Mouse (Mus musculus) heart, embryonic 12.5 days (tissue): ENCODE results near the gene Ankrd13b. TPM values are rescaled to one million over a fixed set of nuclear protein-coding genes. Genes with fewer than 3 reads are reported as not detected.

Source experiments
- ATAC-seq: fragments of 200-750 bp; cut with Nextera tagmentation; 2 replicates; pipeline ENCODE4 v1.8.0; 2017; ENCODE audit warnings: moderate TSS enrichment, moderate library complexity; ENCODE audit not compliant: insufficient number of reproducible peaks, low FRiP score
- H3K27ac ChIP-seq: fragments of 300-500 bp; sonication (generic); 2 replicates; pipeline ENCODE4 v1.5.1; 2016; ENCODE audit warnings: mild to moderate bottlenecking, moderate library complexity; ENCODE audit not compliant: poor library complexity, severe bottlenecking
- H3K27me3 ChIP-seq: fragments of 300-500 bp; sonication (generic); replicated peaks from 2 replicates; pipeline ENCODE4 v1.6.1; 2016; ENCODE audit warnings: mild to moderate bottlenecking, moderate library complexity
- H3K36me3 ChIP-seq: fragments of 300-500 bp; sonication (generic); 2 replicates; pipeline ENCODE4 v1.6.1; 2016; ENCODE audit warnings: mild to moderate bottlenecking, moderate library complexity
- H3K4me1 ChIP-seq: fragments of 300-500 bp; sonication (generic); replicated peaks from 2 replicates; pipeline ENCODE4 v1.6.1; 2016; ENCODE audit warnings: mild to moderate bottlenecking
- H3K4me2 ChIP-seq: fragments of 300-500 bp; sonication (generic); 2 replicates; pipeline ENCODE4 v1.6.1; 2016; ENCODE audit warnings: mild to moderate bottlenecking, moderate library complexity
- H3K4me3 ChIP-seq: fragments of 300-500 bp; sonication (generic); 2 replicates; pipeline ENCODE4 v1.5.1; 2016; ENCODE audit warnings: mild to moderate bottlenecking
- H3K9ac ChIP-seq: fragments of 300-500 bp; sonication (generic); 2 replicates; pipeline ENCODE4 v1.6.1; 2016; ENCODE audit warnings: mild to moderate bottlenecking, moderate library complexity
- H3K9me3 ChIP-seq: fragments of 300-500 bp; sonication (generic); replicated peaks from 2 replicates; pipeline ENCODE4 v1.6.1; 2016; ENCODE audit warnings: mild to moderate bottlenecking, moderate library complexity
- WGBS: fragments of 180-500 bp; shearing (Covaris S2); methylation state at CpG from one replicate; pipeline ENCODE4 v1.1.7; 2016; 5-methylcytosine and 5-hydroxymethylcytosine counted together
- polyA plus RNA-seq: library from polyadenylated mRNA; unstranded; fragments of >200 nt; fragmentation: Nextera tagmentation; extraction: Ambion mirVana; gene quantifications from 2 replicates; pipeline ENCODE4 v1.2.1, GENCODE M21; 2016

The Ankrd13b gene
- polyA plus RNA-seq, 1 experiment from 2014 or later: 3.7 TPM

DNA sequence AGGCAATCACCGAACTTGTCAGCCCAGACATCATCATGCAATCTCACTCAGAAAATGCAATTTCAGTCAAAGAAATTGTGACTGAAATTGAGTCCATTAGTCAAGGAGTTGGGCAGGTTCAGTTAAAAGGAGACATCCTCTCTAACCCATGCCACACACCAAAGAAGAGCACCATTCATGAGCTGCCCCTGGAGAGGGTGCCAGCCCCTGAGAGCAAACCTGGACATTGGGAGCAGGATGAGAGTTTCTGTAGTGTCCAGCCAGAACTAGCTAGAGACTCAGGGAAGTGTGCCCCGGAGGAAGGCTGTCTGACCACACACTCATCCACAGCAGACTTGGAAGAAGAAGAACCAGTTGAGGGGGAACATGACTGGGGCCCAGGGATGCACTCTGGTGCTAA, 36.1 kb downstream of the Ankrd13b start:
- Histone ChIP-seq H3K27ac (no peak overlapping the region), H3K4me3 (no peak overlapping the region), H3K9ac (no peak overlapping the region), H3K4me1 (peaks cover 10% of the 10 kb centered on the region), H3K27me3 (no peaks in the 10 kb centered on the region), H3K36me3 (peaks cover 69% of the 10 kb centered on the region), H3K4me2 (no peak overlapping the region), H3K9me3 (no peaks in the 10 kb centered on the region)
- WGBS: 90% methylated on average over 2 of the region's 2 CpGs
- no peak for ATAC-seq

DNA sequence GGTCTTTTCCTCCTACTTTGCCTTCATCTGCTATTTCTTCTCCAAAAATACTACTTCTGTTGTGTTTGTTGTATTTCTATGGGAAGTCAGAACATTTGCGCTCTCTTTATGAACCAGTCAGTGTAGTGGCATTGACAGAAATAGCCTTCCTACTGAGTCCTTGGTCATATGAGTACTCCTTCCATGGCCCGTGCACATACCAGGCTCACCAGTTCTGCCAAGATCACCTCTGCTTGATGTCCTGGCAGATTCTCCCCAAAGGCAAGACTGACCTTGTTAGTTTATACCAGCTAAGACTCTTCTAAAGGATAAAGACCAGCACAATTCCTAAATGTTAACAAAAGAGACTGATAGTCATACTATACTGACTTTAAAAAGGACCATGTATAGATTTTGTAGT, 37.8 kb downstream of the Ankrd13b start:
- no peak overlapping the region for H3K9ac ChIP-seq
- H3K4me2 ChIP-seq: no peak overlapping the region
- WGBS: 74% methylated on average over 2 of the region's 2 CpGs
- ATAC-seq: no peak
- no peak overlapping the region for H3K27ac ChIP-seq
- H3K4me3 ChIP-seq: no peak overlapping the region
- H3K36me3 ChIP-seq: peaks cover 62% of the 10 kb centered on the region
- H3K4me1 ChIP-seq: peaks cover 9% of the 10 kb centered on the region
- no peaks in the 10 kb centered on the region for H3K27me3 ChIP-seq
- no peaks in the 10 kb centered on the region for H3K9me3 ChIP-seq

DNA sequence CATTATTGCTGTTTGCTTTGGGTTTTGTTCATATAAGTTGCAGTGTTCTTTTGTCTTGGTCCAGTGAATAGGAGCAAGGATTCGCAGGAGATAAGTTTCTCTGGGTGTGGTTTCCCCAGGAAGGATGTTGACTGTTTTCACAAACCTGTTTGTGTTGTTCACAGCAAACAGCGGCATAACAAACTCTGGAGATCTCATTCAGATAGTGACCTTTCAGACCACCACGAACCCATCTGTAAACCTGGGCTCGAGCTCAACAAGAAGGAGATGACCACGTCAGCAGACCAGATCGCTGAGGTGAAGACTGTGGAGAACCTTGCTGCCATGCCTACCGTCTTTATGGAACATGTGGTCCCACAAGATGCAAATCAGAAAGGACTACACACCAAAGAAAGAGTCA, 40.3 kb downstream of the Ankrd13b start:
- WGBS: 81% methylated on average over 7 of the region's 7 CpGs
- H3K4me3 ChIP-seq: no peak overlapping the region
- H3K27me3 ChIP-seq: no peaks in the 10 kb centered on the region
- peaks cover 19% of the 10 kb centered on the region for H3K4me1 ChIP-seq
- H3K4me2 ChIP-seq: no peak overlapping the region
- peaks cover 47% of the 10 kb centered on the region for H3K36me3 ChIP-seq
- H3K27ac ChIP-seq: no peak overlapping the region
- H3K9ac ChIP-seq: no peak overlapping the region
- no peak for ATAC-seq
- no peaks in the 10 kb centered on the region for H3K9me3 ChIP-seq

DNA sequence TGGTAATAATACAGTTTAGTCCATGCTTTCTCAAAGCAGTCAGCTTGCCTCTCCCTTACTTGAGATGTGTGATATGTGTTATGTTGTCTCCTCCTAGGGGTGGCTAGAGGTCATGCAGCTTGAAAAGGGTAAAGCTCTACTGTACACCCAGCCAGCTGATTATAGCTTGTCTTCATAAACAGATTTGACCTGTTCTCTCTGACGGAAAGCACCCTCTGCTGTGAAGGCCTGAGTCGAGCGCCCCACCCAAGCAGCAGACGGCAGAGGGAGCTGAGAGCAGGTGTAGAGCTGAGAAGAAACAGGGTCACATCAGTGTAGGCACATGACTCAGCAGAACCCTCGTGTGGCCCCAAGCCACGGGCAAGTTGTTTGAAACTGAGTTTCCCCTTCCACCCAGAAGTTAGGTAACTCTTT, 42.8 kb downstream of the Ankrd13b start:
- Histone ChIP-seq H3K9ac (no peak overlapping the region), H3K27me3 (no peaks in the 10 kb centered on the region), H3K4me2 (no peak overlapping the region), H3K4me3 (no peak overlapping the region), H3K9me3 (no peaks in the 10 kb centered on the region), H3K27ac (no peak overlapping the region), H3K4me1 (peaks cover 33% of the 10 kb centered on the region), H3K36me3 (peaks cover 44% of the 10 kb centered on the region)
- WGBS: 23% methylated on average over 6 of the region's 6 CpGs
- ATAC-seq: peak; percentile 81

DNA sequence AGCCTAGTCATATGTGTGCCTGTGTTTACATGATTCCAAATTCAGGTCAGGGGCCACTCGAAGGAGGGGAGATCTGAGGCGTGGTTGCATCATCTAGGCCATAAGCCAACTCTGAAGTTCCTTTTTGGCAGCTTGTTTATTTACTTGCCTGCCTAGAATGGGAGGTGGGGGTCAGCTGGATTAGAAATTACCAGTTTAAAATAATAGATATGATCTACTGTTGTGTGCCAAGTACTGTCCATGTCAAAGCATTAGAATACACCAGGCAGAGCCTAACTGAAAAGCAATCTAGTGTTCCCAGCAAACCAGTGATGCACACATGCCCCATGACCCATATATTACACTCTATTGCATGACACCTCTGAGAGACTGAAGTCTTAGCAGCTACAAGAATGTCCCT, 44.5 kb downstream of the Ankrd13b start:
- H3K4me2 ChIP-seq: no peak overlapping the region
- 64% methylated on average over 2 of the region's 2 CpGs for WGBS
- no peak overlapping the region; the same call in 1 of the 2 replicates for H3K27ac ChIP-seq
- H3K27me3 ChIP-seq: no peaks in the 10 kb centered on the region
- H3K4me3 ChIP-seq: no peak overlapping the region
- no peaks in the 10 kb centered on the region for H3K9me3 ChIP-seq
- no peak overlapping the region for H3K9ac ChIP-seq
- peaks cover 44% of the 10 kb centered on the region for H3K36me3 ChIP-seq
- ATAC-seq: no peak
- H3K4me1 ChIP-seq: peaks cover 37% of the 10 kb centered on the region

GRCm38 (mm10) chr11:77442186-77443170, 47.0 kb downstream of the Ankrd13b start:
- peak overlapping the region; percentile 36; the same call in 1 of the 2 replicates for H3K27ac ChIP-seq
- H3K36me3 ChIP-seq: peaks cover 50% of the 10 kb centered on the region
- no peak overlapping the region for H3K9ac ChIP-seq
- no peaks in the 10 kb centered on the region for H3K9me3 ChIP-seq
- no peak overlapping the region for H3K4me3 ChIP-seq
- peaks cover 39% of the 10 kb centered on the region for H3K4me1 ChIP-seq
- ATAC-seq: no peak
- no peak overlapping the region for H3K4me2 ChIP-seq
- 66% methylated on average over 7 of the region's 7 CpGs for WGBS
- no peaks in the 10 kb centered on the region for H3K27me3 ChIP-seq

DNA sequence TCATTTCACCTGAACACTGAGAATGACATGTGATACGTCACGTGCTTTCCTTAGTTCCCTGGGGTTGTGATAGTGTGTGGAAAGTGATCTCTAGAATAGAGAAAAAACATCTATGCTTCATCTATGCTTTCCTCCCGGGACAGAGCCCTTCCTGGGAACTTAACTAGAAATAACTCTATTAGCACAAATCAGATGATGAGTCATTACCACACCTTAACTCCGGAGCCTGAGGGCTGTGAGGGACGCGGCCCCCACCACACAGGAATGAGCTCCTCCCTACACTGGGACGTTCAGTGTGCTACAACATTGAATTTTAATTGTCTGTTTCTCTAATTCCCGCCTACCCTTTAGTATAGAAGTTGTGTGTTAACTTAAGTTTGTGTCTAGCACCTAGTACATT, 48.5 kb downstream of the Ankrd13b start:
- Histone ChIP-seq H3K9ac (no peak overlapping the region), H3K4me1 (peaks cover 31% of the 10 kb centered on the region), H3K27me3 (no peaks in the 10 kb centered on the region), H3K27ac (no peak overlapping the region), H3K4me2 (no peak overlapping the region), H3K9me3 (no peaks in the 10 kb centered on the region), H3K36me3 (peaks cover 48% of the 10 kb centered on the region), H3K4me3 (no peak overlapping the region)
- WGBS: 77% methylated on average over 8 of the region's 8 CpGs
- ATAC-seq: no peak

- Histone ChIP-seq H3K4me2 (no peak overlapping the region), H3K27me3 (no peaks in the 10 kb centered on the region), H3K9me3 (no peaks in the 10 kb centered on the region), H3K4me3 (no peak overlapping the region), H3K4me1 (peaks cover 28% of the 10 kb centered on the region), H3K27ac (no peak overlapping the region), H3K9ac (no peak overlapping the region), H3K36me3 (peaks cover 48% of the 10 kb centered on the region)
- 74% methylated on average over 9 of the region's 9 CpGs for WGBS
- ATAC-seq: no peak
Measured at GRCm38 (mm10) chr11:77440081-77440480, 49.4 kb downstream of the Ankrd13b start.

DNA sequence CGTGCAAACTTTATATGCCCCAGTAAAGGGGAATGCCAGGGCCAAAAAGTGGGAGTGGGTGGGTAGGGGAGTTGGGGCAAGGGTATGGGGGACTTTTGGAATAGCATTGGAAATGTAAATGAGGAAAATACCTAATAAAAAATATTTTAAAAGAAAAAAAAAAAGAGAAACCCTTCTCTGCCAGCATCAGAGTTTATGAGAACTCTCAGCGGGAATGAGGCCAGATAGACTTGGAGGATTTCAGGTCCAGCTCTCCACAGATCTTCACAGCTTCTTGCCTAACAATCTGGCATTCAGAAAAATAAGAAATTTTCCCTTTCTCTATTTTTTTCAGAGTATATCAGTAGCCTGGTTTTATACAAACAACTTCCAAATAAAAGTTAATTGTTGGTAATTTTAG, 52.5 kb downstream of the Ankrd13b start:
- Histone ChIP-seq H3K9ac (no peak overlapping the region), H3K4me2 (no peak overlapping the region), H3K27ac (no peak overlapping the region), H3K4me1 (peaks cover 6% of the 10 kb centered on the region), H3K4me3 (no peak overlapping the region), H3K36me3 (peaks cover 44% of the 10 kb centered on the region), H3K27me3 (no peaks in the 10 kb centered on the region), H3K9me3 (no peaks in the 10 kb centered on the region)
- no peak for ATAC-seq
- WGBS: 86% methylated on average over 2 of the region's 2 CpGs

DNA sequence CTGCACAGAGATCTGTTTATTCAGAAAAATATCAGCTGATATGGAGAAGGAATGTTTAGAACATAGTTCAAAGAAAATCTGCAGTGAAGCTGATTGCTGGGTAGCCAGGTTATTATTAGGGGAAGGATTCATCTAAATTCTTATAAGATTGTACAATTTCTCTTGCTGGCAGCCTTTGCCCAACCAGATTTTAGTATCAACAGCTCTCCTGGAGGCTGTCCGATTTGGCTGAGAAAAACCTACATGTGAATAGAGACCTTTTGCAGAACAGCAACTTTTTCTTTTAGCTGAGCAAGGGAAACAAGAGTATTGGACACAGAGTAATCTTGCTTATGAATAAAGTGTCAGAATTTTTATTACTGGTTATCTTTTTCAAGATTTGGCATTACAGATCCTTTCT, 61.0 kb downstream of the Ankrd13b start:
- H3K36me3 ChIP-seq: peaks cover 59% of the 10 kb centered on the region
- no peaks in the 10 kb centered on the region for H3K9me3 ChIP-seq
- no peak overlapping the region for H3K4me2 ChIP-seq
- no peak for ATAC-seq
- H3K27ac ChIP-seq: no peak overlapping the region
- H3K9ac ChIP-seq: no peak overlapping the region
- 78% methylated on average over 1 of the region's 1 CpGs for WGBS
- H3K4me3 ChIP-seq: no peak overlapping the region
- H3K4me1 ChIP-seq: peaks cover 8% of the 10 kb centered on the region
- no peaks in the 10 kb centered on the region for H3K27me3 ChIP-seq

DNA sequence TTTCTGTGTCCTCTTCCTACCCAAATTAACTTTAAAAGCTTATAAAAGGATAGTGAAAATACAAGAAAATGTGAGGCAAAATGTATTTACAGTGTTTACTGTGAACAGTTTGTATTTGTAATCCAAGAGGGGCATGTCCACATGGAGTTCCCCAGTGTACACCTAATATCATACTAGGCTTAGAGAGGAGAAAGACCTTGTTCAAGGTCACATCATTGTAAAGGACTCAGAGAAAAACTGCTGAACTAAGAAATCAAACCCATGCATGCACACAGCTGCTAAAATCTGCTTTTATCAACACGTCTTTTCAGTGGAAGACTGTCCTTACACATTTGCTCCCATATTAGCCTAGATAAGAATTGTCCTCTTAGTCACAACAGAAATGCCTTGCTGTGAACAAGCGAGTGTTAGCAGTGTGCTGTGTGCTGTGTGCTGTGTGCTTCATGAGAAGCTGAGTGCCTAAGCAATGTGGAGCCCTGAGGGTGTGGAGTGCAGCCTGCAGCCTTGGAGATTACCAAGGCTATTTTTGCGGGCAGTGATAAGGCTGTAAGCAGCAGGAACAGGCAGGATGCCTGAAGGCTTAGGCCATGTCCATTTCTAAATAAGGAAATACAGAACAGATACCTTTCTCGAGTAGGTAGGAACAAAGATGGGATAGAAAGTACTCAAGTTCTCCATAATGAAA, 66.2 kb downstream of the Ankrd13b start:
- Histone ChIP-seq H3K27ac (peak overlapping the region; percentile 99), H3K9me3 (no peaks in the 10 kb centered on the region), H3K36me3 (peaks cover 45% of the 10 kb centered on the region), H3K4me3 (no peak overlapping the region), H3K27me3 (no peaks in the 10 kb centered on the region), H3K4me2 (no peak overlapping the region; the same call in 1 of the 2 replicates), H3K9ac (no peak overlapping the region), H3K4me1 (peaks cover 30% of the 10 kb centered on the region)
- WGBS: 2% methylated on average over 4 of the region's 4 CpGs
- ATAC-seq: peak; percentile 96
